In the genomic region with DNA sequence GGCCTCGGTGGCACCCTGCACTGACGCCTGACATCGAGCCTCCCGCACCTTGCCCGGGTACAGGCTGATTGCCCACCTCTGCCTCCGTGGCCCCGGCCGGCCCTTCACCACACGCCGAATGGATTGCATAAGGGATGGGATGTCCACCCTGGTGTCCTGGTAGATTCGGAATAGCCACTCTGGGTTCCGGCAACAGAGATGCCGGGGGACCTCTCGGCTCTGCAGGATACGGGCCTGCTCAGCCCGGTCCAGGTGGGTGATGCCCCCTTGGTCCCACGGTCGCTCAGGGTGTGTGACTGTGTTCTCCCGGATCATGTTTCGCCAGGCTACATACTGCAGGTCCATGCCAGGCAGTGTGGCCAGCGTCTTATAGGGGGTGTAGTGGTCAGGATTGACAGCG, we compare ENCODE assay signal across 24 mouse cellular contexts. TPM values are rescaled to one million over a fixed set of nuclear protein-coding genes. Genes with fewer than 3 reads are reported as not detected.
A peak's percentile ranks its signal among the peaks of the same experiment; 100 is the strongest.
DNase-seq lines count a peak whose midpoint lies in the region; ATAC-seq and TF ChIP-seq lines count a peak whose summit lies in the region.
"Had no signal": no experiment of that assay in that cellular context is flagged by ENCODE, and none has a peak within 500 bp of the region (broad histone marks: within the 10 kb centered on the region; RNA-seq: fewer than 3 reads in every experiment).

No protein-coding gene starts in this region.

- no peak overlapping the region for H3K27ac ChIP-seq in kidney, embryonic 16.5 days (ENCODE audit: low read length)
- H3K27ac ChIP-seq in testis, adult 2 months (ENCODE audit: control insufficient read depth, insufficient read depth, low read depth, low read length), result no peak overlapping the region
- H3K27ac ChIP-seq: embryonic facial prominence, embryonic 13.5 days; embryonic facial prominence, embryonic 15.5 days; forebrain, embryonic 10.5 days; forebrain, embryonic 13.5 days; forebrain, embryonic 15.5 days had no signal

- peak; percentile 21; the same call in 1 of the 2 replicates for ATAC-seq in kidney, embryonic 16.5 days (ENCODE audit: low FRiP score, low TSS enrichment)
- ATAC-seq: forebrain, embryonic 13.5 days; forebrain, embryonic 15.5 days had no signal

- H3K36me3 ChIP-seq in kidney, embryonic 16.5 days (ENCODE audit: insufficient read depth, low read length), result 0 out of 2 replicates have a peak, but pooled peaks cover 3% of the 10 kb centered on the region
- no peaks in the 10 kb centered on the region for H3K36me3 ChIP-seq in testis, adult 2 months (ENCODE audit: control insufficient read depth, insufficient read depth, low read length)

- H3K4me1 ChIP-seq in kidney, embryonic 16.5 days (ENCODE audit: insufficient read depth, low read length), result 0 out of 2 replicates have a peak, but pooled peaks cover 4% of the 10 kb centered on the region
- peaks cover 15% of the 10 kb centered on the region for H3K4me1 ChIP-seq in testis, adult 2 months (ENCODE audit: control insufficient read depth, insufficient read depth, low read length)

- no peak overlapping the region for H3K9ac ChIP-seq in kidney, embryonic 16.5 days (replicated peaks; ENCODE audit: low read length)
- H3K9ac ChIP-seq: embryonic facial prominence, embryonic 13.5 days; embryonic facial prominence, embryonic 15.5 days; forebrain, embryonic 13.5 days; forebrain, embryonic 15.5 days had no signal

- no peak for TF ChIP-seq POLR2A in testis, adult 2 months (IDR thresholded peaks at IDR 0.05; ENCODE audit: control insufficient read depth, low read depth, low read length)

- H3K27me3 ChIP-seq in kidney, embryonic 16.5 days (ENCODE audit: insufficient read depth, low read length), result no peaks in the 10 kb centered on the region
- no peaks in the 10 kb centered on the region for H3K27me3 ChIP-seq in testis, adult 2 months (ENCODE audit: control insufficient read depth, insufficient read depth, low read length)
- H3K27me3 ChIP-seq: embryonic facial prominence, embryonic 13.5 days; embryonic facial prominence, embryonic 15.5 days; forebrain, embryonic 13.5 days; forebrain, embryonic 15.5 days had no signal

- peak; percentile 91 for DNase-seq in heart, adult 11 months
- DNase-seq in heart, postnatal 4 days, result no peak
- DNase-seq in kidney, postnatal 14 days, result no peak
- no peak for DNase-seq in testis, postnatal 14 days (ENCODE audit: low spot score)
- DNase-seq: adrenal gland, adult 2 months; adrenal gland, postnatal 10 days; adrenal gland, postnatal 25 days; cerebellum, adult 11 months; cerebellum, adult 18-20 months; cerebellum, adult 8-10 months; cerebellum, adult 9-11 months; cerebellum, postnatal 36 days; embryo, embryonic 11 days had no signal

- 78% methylated on average over 22 of the region's 22 CpGs for WGBS in kidney, embryonic 16.5 days

- H3K4me3 ChIP-seq in kidney, embryonic 16.5 days (ENCODE audit: low read length), result no peak overlapping the region
- peak overlapping the region; percentile 35 for H3K4me3 ChIP-seq in testis, adult 2 months (ENCODE audit: control insufficient read depth, low read depth, low read length)
- H3K4me3 ChIP-seq: embryonic facial prominence, embryonic 13.5 days; embryonic facial prominence, embryonic 15.5 days; erythroblast, embryonic 14.5 days; forebrain, embryonic 10.5 days; forebrain, embryonic 13.5 days; forebrain, embryonic 15.5 days had no signal

- no peak for TF ChIP-seq CTCF in testis, adult 2 months (IDR thresholded peaks at IDR 0.05; ENCODE audit: control insufficient read depth, insufficient read depth, insufficient replicate concordance, low read depth, low read length)

- no peaks in the 10 kb centered on the region for H3K9me3 ChIP-seq in kidney, embryonic 16.5 days (ENCODE audit: low read length)
- H3K9me3 ChIP-seq: embryonic facial prominence, embryonic 13.5 days; embryonic facial prominence, embryonic 15.5 days; forebrain, embryonic 10.5 days; forebrain, embryonic 13.5 days; forebrain, embryonic 15.5 days had no signal

- no peak overlapping the region for H3K4me2 ChIP-seq in kidney, embryonic 16.5 days (replicated peaks; ENCODE audit: low read depth, low read length)
- H3K4me2 ChIP-seq: embryonic facial prominence, embryonic 13.5 days; embryonic facial prominence, embryonic 15.5 days; forebrain, embryonic 13.5 days; forebrain, embryonic 15.5 days had no signal

RNA-seq across cellular contexts. Expression of gene Pomgnt2, which starts 14.7 kb away (rescaled TPM):
- total RNA-seq in heart, postnatal 4 days (2021), result 1 to 10 TPM; 7.8 to 7.9 TPM
- polyA plus RNA-seq in kidney, embryonic 16.5 days (2015; fragmentation: Nextera tagmentation; extraction: Ambion mirVana), result 19.1 and 19.9 TPM in 2 replicates
- 6.2 and 8.7 TPM in 2 replicates for polyA plus RNA-seq in testis, adult 2 months (2012; rRNA removed)
- total RNA-seq: MEL had no signal

RNA-seq across cellular contexts. Expression of gene Fam198a, which starts 31.4 kb away (rescaled TPM):
- total RNA-seq in heart, postnatal 4 days (2021), result under 1 TPM; 0.77 to 0.79 TPM
- 2.0 and 2.8 TPM in 2 replicates for polyA plus RNA-seq in kidney, embryonic 16.5 days (2015; fragmentation: Nextera tagmentation; extraction: Ambion mirVana)
- polyA plus RNA-seq in testis, adult 2 months (2012; rRNA removed), result 0.54 and 0.70 TPM in 2 replicates
- total RNA-seq: common myeloid progenitor, adult 5-6 weeks had no signal
- polyA plus RNA-seq: C2C12; erythroblast, embryonic 14.5 days had no signal
